Mouse (Mus musculus): ENCODE measurements at regions not wholly inside any gene's neighbourhood (a gene's known extent, or its start where the extent isn't known, plus 50 kb on each side); places are given as distances from the start of the nearest gene placed in this dataset.
A peak's percentile ranks its signal among the peaks of the same experiment; 100 is the strongest.

- no peak for DNase-seq (ENCODE audit: low spot score in 2 of 2)
These were observed 637.0 kb upstream of the Cdh11 start for GRCm38 (mm10) chr8:103422313-103422973.

- DNase-seq (ENCODE audit: low spot score in 2 of 2) = no peak
These were observed 640.5 kb upstream of the Cdh11 start for GRCm38 (mm10) chr8:103425967-103426366.

- DNase-seq (ENCODE audit: low spot score in 2 of 2) = no peak
These were observed 645.5 kb upstream of the Cdh11 start for GRCm38 (mm10) chr8:103430874-103431492.

GRCm38 (mm10) chr8:103433532-103434105, 648.2 kb upstream of the Cdh11 start:
- no peak for DNase-seq (ENCODE audit: low spot score in 2 of 2)

GRCm38 (mm10) chr8:103438995-103439717, 653.7 kb upstream of the Cdh11 start:
- DNase-seq (ENCODE audit: low spot score in 2 of 2) = peak in 1 of 2 experiments; percentile 50

GRCm38 (mm10) chr8:103441163-103441562, 655.7 kb upstream of the Cdh11 start:
- DNase-seq (ENCODE audit: low spot score in 2 of 2) = peak in 1 of 2 experiments; percentile 57

GRCm38 (mm10) chr8:103442420-103443125, 657.1 kb upstream of the Cdh11 start:
- DNase-seq (ENCODE audit: low spot score in 2 of 2) = no peak

GRCm38 (mm10) chr8:103444577-103444976, 656.8 kb upstream of the Cdh5 start:
- DNase-seq (ENCODE audit: low spot score in 2 of 2) = no peak

- DNase-seq (ENCODE audit: low spot score in 2 of 2) = no peak
These were observed 656.0 kb upstream of the Cdh5 start for GRCm38 (mm10) chr8:103445378-103445777.

- no peak for DNase-seq (ENCODE audit: low spot score in 2 of 2)
These were observed 653.5 kb upstream of the Cdh5 start for GRCm38 (mm10) chr8:103447916-103448315.

- no peak for DNase-seq (ENCODE audit: low spot score in 2 of 2)
These were observed 649.9 kb upstream of the Cdh5 start for GRCm38 (mm10) chr8:103451381-103452018.

- peak; percentile 25 to 67 for DNase-seq (ENCODE audit: low spot score in 2 of 2)
These were observed 644.2 kb upstream of the Cdh5 start for GRCm38 (mm10) chr8:103457176-103457575.

GRCm38 (mm10) chr8:103463557-103463956, 637.9 kb upstream of the Cdh5 start:
- no peak for DNase-seq (ENCODE audit: low spot score in 2 of 2)

GRCm38 (mm10) chr8:103464777-103465353, 636.6 kb upstream of the Cdh5 start:
- DNase-seq (ENCODE audit: low spot score in 2 of 2) = no peak

- DNase-seq (ENCODE audit: low spot score in 2 of 2) = no peak
These were observed 633.8 kb upstream of the Cdh5 start for GRCm38 (mm10) chr8:103467536-103468160.

- no peak for DNase-seq (ENCODE audit: low spot score in 2 of 2)
These were observed 632.4 kb upstream of the Cdh5 start for GRCm38 (mm10) chr8:103469049-103469448.

- no peak for DNase-seq (ENCODE audit: low spot score in 2 of 2)
These were observed 631.1 kb upstream of the Cdh5 start for GRCm38 (mm10) chr8:103470316-103470715.

GRCm38 (mm10) chr8:103475816-103476797, 625.3 kb upstream of the Cdh5 start:
- peak; percentile 10 to 55 for DNase-seq (ENCODE audit: low spot score in 2 of 2)
